Mouse (Mus musculus): Measurements from ENCODE around the gene Smtn.

Smtn gene

DNA sequence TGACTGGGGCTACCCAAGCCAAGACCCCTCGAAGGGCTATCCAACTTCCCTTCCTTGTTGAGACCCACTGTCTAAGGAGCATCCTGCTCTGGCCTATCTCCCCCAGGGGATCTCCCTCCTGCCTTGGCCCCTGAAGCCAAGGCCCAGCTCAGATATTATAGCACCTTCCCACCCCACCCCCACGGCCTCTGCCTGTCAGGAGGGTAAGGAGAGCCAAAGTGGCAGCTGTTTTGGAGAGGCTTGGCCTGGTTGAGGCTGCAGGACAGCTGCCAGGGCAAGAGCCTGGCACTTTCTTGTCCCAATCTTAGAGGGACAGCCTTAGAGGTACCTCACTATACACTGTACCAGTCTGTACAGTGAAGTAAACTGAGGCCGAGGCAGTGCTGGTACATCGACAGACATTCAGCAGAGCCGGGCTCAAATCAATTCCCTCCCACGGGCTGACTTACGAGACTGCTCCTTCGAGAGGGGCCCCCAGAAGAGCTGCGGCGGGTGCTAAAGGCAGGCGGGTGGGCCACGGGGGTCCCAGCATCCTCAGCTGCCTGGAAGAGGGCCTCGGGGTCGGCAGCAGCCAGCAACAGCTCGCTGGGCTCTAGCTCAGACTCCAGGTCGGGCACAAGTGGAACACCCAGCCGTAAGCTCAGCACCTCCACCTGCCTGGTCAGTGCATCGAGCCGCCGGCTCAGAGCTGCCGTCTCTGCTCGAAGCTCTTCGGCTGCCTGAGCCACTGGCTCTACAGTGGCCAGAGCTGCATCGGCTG is 13.3 kb downstream of the Smtn start:
- DNase-seq (ENCODE audit: low spot score in 2 of 2): no peak

DNA sequence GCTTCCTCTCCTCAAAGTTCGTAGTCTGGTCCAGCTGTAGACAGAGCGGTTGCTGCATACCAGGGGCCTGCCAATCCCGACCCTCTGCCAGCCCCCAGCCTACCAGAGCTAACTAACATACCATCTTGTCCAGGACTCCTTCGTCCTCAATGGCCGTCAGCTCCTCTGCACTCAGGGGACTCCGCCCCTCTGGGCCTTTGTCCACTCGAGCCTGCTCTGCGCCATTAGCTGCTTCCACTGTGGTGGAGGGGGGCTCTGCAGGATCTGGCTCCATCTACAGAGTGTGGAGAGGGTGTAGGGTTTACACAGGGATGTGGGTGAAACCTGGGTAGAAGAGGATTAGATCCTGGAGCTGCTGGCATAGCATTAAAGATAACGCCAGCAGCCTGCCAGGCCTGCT is 14.2 kb downstream of the Smtn start:
- no peak for DNase-seq (ENCODE audit: low spot score in 2 of 2)

DNA sequence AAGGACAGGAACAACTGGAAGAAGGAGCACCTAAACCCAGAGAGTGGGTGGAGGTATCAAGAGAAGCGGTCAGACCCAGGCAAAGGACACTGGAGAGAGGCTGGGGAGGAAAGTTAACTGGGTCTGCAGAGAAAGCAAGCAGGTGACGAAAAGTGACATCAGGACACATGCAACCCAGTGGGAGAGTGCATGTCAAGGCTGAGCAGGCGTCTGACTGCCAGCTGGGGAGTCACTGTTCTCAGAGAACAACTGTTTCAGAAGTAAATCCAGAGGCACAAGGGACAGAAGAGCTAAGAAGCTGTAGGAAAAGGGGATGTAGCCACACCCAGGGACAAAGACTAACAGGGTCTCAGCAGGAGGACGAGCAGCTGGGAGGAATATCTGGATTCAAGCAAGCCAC is 14.9 kb downstream of the Smtn start:
- no peak for DNase-seq (ENCODE audit: low spot score in 2 of 2)

DNA sequence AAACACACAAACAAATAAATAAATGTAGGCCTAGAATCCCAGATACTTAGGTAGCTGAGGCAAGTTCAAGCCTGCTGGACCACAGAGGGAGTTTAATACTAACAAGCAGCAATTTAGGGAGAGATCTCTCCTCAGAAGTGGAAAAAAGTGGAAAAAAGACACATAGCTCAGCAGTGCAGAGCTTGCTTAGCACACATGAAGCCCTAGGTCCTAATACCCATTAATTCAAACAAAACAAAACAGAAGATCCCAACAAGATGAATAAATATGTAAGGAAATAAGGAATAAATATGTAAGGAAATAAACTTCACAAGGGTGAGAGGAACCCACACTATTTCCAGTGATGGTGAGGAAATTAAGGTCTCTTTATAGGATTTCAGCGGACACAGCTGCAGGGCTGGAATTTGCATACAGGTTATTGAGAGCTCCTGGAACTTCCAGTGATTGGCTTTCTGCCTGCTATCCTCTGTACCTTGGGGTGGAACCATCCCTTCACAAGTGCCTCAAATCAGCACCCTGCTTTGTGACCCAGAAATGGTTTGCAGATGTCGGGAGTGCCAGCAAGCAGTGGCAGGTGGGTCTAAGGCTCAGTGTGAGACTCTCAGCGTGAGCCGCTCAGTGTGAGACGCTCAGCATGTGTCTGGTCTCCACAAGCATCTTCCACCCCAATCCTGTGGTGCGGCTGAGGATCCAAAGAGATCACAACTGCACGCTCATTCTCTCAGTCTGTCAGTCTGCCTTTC is 16.4 kb downstream of the Smtn start:
- no peak for DNase-seq (ENCODE audit: low spot score in 2 of 2)

DNA sequence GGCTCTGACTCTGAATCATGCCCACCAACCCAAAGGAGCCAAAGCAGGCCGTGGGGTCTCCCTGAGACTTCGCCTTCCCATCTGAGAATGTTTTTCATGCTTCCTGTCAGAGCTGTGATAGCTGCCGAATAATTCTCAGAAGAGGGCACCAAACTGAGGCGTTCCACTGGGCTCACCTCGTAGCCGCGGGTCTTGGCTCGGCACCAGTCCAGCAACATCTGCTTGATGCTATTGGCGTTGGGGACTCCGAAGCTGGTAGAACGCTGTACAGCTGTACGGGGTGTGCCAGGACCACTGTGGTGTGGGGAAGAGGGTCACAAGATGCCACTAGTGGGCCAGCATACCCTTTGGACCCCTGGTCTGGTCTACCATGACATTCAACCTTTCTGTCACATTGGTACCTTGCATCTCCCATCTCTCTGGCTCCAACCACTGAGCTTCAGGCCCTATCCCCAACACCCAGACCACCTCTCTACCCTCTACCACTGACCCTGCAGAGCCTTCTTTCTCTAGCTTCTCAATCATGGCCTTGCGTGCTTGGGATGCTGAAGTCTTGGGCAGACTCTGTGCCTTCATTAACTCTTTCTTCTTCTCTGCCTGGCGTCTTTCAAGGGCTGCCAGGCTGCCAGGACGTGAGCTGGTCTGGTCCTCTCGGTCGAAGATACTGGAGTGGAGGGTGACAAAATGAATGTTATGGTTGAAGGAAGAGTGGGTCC is 18.0 kb downstream of the Smtn start:
- DNase-seq (ENCODE audit: low spot score in 2 of 2): no peak

DNA sequence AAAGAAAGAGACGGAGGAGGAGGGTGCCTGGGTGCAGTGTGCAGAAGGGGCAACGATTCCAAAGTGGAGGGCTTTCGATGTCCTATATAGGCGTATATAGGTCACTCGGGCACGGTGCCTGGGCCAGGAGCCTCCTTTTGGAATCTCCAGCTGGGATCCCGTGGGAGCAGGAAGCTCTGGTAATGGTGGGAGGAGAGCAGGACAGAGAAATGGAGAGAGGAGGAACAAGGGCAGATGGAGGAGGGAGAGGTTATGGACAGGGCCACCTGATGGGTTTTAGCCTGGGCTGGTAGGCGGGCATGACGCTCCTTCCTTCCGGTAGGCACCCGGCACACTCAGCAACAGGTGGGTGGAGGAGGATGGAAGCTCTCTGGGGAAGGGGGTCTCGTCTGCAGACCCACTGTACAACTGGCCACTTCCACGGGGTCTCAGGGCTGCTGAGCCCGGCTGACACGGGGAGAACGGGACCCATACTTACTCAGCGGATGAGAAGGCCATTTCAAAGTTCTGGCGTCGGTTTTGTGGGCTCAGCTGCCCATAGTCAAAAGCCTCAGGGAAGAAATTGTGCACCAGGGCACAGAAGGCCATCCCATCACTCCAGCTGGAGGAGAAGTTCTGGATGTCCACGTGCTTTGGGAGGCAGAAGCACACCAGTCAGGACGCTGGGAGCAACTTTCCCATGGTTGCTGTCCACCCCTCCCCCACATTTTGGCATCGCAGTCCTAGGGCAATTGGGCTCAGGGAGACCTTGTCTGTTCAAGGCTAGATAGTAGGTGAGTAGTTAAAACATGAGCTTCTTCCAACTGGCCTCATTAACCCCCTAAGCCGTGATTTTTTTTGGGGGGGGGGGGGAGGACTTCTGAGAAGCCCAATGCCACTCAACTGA is 18.8 kb downstream of the Smtn start:
- DNase-seq (ENCODE audit: low spot score in 2 of 2): no peak

DNA sequence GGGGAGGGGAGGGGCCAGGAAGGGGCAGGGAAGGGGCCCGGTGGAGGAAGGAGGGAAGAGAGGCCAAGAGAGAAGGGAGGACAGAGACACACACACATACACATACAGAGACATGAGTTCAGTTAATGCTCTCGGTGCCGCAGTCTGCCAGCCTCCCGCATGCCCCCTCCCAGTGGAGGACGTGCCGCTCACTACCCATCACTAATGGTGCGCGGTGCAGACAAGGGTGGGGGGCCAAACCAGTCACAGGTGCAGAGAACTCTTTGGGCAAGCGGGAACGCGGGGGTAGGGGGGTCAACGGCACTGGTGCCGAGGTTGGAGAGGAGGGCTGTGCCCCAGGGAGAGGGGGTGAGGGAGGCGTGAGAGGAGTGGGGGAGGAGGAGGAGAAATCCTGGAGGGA is 19.5 kb downstream of the Smtn start:
- no peak for DNase-seq (ENCODE audit: low spot score in 2 of 2)

DNA sequence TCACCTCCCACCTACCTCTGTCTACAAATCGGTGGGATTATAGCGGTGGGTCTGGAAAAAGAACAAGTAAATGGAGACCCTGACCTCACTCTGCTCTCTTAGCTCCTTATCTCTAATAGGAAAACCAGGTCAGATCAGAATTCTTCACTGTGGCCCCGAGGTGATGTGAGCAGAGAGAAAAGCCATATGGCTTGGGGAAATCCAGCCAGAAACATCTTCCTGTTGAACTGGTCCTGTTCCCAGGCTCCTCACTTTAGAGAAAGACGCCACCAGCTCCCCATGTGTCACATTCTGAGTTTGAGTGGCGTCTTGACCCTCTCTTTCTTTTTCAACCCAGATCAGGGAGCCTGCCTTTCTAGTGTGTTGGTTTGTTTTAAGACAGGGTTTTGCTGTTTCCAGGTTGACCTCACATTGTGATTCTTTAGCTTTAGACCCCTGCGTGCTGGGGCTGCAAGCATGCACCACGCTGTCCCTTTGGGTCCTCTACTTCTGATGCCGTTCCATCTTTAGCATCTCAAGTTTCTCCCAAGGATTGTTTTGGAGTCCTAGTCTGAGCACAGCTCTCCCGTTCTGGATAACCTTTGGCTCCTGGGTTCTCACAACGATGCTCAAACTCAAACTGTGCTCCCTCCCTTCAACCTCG is 20.5 kb downstream of the Smtn start:
- no peak for DNase-seq (ENCODE audit: low spot score in 2 of 2)

DNA sequence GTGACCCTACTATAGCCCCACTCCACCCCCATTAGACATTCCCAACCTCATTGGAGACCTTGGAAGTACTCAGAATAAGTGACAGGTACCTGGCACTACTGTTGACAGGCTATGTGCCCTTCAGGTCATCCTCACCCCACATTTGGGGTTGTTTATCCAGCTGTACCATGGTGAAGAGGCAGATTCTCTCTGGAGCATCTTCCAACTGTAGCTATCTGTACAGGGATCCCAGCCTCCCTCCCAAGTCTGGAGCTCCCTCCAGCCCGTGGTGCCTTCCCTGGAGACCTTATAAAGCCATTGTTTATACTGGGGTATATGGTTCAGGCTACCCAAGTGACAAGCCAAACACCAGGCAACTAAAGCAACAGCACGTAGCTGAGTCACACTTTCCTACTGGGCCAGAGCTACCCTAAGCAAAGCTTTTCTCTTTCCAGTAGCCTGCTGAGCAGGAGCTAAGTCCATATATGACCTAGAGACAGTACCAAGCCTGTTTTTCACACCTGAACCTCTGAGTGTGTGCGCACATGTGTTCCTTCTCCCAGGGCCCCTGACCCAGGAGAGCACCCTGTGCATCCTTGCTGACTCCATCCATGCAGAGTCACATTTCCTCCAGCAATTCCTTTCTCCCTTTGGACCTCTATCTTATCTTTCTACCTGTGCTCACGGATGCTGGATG is 21.2 kb downstream of the Smtn start:
- DNase-seq (ENCODE audit: low spot score in 2 of 2): no peak

DNA sequence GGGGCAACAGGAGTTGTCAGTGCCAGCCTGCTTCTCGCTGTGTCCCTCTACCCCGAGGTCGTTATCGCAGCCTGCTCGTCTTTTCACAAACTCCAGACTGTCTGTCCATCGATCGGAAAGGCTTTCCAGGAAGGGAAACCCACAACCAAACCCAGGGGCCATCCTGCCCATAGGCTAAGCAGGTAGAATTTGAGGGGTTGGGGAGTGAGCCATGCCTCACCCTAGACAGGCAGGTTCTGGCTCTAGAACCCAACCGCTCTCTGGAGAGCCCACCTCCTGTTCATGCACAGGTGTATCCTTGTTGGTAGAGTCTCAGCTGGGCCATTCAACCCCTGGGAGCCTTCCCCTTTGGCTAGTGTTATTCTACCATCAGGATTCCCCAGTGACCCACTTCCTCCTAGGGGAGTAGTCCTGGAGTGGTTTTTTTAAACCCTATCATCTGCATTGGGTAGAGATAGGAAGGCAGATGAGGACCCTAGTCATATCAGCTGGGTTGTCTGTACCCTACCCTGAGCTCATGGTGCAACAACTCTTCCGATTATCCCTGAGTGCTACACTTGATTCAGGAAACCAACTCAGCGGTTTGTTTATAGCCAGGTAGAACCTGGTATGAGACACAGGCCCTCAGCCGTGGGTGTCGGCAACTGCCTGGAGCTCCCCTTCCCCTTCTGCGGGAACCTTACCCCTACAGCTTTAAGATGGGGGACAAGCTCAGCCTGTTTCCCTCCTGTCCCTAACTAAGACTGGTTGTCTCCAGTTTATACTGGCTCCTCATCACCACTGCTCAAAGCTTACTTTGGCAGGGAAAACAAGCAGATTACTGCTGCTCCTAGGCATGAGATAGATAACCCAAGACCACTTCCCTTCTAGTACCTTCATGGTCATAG is 22.3 kb downstream of the Smtn start:
- no peak for DNase-seq (ENCODE audit: low spot score in 2 of 2)

DNA sequence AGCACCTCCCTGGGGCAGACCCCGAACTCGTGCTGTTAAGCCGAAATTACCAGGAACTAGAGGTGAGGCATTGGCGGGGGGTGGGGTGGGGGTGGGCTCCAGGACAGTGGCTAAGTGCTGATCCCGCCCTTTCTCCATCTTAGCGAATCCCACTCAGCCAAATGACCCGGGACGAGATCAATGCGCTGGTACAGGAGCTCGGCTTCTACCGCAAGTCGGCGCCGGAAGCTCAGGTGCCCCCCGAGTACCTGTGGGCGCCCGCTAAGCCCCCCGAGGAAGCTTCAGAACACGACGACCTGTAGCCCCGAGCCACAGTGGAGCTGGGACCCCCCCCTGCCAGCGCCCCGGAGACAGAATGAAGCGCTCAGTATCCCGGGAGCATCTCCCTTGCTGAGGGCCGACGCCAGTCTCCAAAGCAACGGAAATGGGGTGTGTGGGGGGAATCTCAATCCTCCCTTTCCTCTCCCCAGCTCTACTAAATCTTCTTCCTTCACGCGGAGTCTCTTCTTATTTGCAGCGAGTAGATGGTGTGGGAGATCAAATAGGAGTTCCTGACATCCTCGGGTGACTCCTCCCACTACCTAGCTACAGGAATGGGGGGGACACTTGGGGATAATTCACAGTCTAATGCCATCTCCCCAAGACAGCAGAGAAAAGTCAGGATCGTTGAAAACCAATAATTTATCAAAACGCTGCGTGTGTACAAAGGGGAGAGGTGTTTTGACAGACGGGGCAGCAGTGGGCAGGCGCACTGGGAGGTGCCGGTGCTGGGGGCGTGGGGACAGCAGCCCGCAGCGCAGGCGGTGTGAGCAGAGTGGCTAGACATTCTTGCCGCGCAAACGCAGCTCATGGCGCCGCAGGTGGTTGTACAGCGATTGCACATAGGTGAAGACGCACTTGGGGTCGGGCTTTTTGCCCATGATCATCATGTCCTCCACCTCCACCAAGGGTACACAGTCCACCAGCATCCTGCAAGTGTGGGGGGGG is 23.3 kb downstream of the Smtn start:
- DNase-seq (ENCODE audit: low spot score in 2 of 2): no peak

DNA sequence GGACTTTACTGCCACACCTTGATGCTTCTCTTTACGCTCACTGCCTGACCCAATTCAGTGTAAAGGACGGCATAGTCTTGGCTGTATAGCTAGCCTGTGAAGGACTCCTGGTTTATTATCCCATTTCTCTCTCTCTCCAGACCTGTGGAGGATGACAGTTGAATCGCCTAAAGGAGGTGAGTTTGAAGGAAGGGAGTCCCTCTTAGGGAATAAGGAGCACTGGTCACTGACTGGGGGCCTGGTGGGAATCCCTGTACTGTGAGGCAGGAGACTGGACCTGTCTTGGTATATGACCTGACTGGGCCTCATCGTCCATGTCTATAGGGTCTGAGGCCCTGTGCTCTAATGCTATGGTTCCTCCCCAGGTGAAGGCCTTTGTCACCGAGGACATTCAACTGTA is 24.3 kb downstream of the Smtn start:
- DNase-seq (ENCODE audit: low spot score in 2 of 2): no peak

DNA sequence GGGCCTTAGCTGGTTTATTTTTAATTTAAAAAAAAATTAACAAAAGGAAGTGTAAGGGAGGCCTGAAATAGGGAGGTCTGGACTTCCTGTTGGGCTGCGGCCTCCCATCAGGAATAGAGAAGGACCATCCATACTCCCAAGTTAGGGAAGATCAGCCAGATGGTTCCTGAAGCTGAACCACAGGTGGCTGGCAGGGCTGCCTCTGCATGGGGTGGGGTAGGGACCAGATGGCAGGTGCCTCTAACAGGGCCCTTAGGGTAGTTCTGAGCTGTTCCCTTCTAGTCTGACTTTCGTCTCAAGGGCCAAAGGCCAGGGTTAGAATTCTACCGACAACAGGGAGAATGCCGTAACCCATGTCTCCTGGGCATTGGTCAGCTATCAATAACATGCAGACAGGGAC is 24.8 kb downstream of the Smtn start:
- DNase-seq (ENCODE audit: low spot score in 2 of 2): no peak

DNA sequence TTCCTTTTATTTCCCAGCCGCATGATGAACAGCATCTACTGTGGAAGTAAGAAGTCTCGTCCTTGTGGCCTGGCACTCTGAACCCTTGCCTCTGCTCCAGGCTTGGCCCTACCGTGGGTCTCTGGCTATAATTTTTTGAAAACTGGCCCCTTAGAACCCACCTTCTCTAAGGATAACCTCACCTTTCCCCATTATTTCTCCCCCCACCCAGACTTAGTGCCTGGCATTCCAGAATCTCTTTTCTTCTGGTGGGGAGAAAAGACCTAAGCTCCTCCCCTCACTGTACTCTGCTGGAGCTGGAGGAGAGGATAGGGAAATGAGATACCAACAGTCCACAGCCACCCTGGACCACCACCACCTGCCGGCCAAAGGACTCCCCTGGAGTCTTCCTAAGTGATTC is 25.2 kb downstream of the Smtn start:
- DNase-seq (ENCODE audit: low spot score in 2 of 2): no peak

DNA sequence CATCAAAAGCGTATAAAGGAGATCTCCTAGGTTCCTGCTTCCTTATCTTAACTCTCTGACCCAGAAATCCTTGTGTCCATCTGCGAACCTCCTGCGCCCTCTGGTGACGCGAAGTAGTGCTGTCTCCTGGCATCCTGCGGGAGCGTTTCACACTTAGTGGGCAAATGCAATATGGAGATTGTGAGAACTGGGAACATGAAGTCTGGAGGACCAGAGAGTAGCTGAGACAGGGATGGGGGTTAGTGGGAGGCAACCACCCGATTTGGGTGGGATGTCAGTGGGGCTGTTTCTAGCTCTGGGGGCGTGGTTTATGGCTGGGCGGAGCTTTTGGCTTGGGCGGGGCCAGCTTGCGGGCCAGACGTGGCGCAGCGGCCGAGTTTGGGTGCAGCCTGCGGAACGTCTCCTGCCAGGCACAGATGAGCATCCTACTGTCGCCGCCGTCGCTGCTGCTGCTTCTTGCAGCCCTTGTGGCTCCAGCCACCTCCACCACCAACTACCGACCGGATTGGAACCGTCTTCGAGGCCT is 25.8 kb downstream of the Smtn start, which contains the start of gene Selenom:
Selenom (plus strand) TSS at position 156 of the 526 bp plus-strand sequence.
- DNase-seq (ENCODE audit: low spot score in 2 of 2): peak; percentile 88 to 90

DNA sequence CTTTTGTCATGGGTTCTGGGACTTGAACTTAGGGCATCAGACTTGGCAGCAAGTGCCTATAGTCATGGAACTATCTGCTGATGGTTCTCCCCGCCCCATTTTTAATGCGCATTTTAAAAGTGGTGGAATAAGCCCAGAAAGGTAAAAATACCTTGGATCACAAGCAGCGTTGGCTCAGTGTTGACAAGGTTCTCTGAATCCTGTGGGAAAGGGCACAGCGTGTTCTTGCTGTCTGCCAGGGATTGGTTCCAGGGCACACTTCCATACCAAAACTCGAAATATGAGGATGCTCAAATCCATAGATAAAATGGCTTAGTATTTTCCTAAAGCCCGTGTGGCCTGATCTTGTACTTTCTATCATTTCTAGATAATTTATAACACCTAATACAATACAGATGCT is 27.1 kb downstream of the Smtn start:
- no peak for DNase-seq (ENCODE audit: low spot score in 2 of 2)

DNA sequence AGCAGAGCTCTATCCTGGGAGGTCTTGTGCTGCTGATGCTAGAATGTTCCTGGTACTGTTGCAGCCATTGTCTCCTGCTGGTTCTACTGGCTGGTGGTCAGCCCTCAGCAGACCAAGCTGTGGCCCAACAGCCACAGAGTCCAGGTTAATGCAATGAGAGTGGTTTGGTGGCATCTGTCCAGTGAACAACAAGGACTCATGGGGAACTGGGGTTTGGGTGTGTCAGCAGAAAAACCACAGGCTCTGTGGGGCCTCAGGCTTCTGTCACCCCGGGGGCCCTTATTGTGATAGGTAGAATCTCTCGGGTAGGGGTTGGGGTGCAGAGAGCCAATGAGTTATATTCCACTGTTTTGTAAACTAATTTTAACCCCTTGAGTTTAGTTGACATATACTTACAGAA is 30.1 kb downstream of the Smtn start:
- no peak for DNase-seq (ENCODE audit: low spot score in 2 of 2)
